Mouse (Mus musculus): ENCODE results near the gene Tnik. TPM values are rescaled to one million over a fixed set of nuclear protein-coding genes. Genes with fewer than 3 reads are reported as not detected.

Gene Tnik
- total and polyA plus RNA-seq, 2 experiments from 2014 or later, result 61.7 to 105 TPM

DNA sequence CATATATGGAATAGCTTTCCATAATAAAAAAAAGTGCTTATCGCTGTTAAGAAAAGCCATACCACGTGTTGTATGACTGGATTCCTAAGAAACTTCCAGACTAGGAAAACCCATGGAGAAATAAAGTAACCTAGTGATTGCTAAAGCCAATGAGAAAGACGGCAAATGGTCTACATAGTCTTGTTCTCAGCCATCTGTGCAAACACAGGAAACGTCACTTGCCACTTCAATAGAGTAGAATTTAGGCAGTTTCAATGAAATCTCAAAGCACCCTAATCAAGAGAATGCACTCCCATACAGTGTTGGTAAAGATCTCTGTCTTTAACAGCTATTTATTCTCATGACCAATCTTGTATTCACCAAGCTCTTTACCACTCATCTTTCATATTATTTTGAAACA lies 11.7 kb downstream of the Tnik start:
- no peak overlapping the region for H3K4me3 ChIP-seq (ENCODE audit: low read length)
- H3K36me3 ChIP-seq (ENCODE audit: insufficient read depth, low read length), result no peaks in the 10 kb centered on the region
- no peak overlapping the region for H3K4me2 ChIP-seq (ENCODE audit: low read depth, low read length)
- no peak for TF ChIP-seq CTCF (IDR thresholded peaks at IDR 0.05; ENCODE audit: low read depth)
- WGBS, result 89% methylated on average over 4 of the region's 4 CpGs
- H3K4me1 ChIP-seq (ENCODE audit: insufficient read depth, low read length), result peaks cover 2% of the 10 kb centered on the region; the same call in 1 of the 2 replicates
- no peak overlapping the region for H3K27ac ChIP-seq
- DNase-seq (ENCODE audit: low spot score) (no peak), ATAC-seq (no peak)
- H3K9me3 ChIP-seq (ENCODE audit: low read length), result no peaks in the 10 kb centered on the region
- H3K27me3 ChIP-seq (ENCODE audit: insufficient read depth, low read length), result no peaks in the 10 kb centered on the region
- H3K9ac ChIP-seq (replicated peaks; ENCODE audit: low read length), result no peak overlapping the region

DNA sequence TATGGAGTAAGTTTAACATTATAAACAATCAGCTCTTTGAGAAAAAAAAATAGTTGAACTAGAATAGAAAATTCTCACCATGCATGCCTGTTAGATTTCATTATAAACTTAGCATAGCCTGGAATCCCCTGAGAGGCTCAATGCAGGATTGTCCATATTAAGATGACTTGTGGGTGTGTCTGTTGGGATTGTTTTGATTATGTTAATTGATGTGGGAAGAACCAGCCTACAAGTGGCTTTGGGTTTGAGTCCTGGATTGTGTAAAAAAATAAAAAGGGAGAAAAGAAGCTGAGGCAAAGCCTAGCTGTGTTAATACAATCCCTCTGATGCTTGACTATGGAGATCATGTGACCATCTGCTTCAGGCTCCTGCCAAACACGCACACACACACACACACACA lies 26.7 kb downstream of the Tnik start:
- no peak for DNase-seq (ENCODE audit: low spot score)
- no peak overlapping the region for H3K4me2 ChIP-seq (ENCODE audit: low read depth, low read length)
- TF ChIP-seq CTCF (IDR thresholded peaks at IDR 0.05; ENCODE audit: low read depth), result no peak
- H3K36me3 ChIP-seq (ENCODE audit: insufficient read depth, low read length), result no peaks in the 10 kb centered on the region
- WGBS, result 54% methylated on average over 1 of the region's 1 CpGs
- no peaks in the 10 kb centered on the region for H3K4me1 ChIP-seq (ENCODE audit: insufficient read depth, low read length)
- no peak overlapping the region for H3K4me3 ChIP-seq (ENCODE audit: low read length)
- H3K9ac ChIP-seq (replicated peaks; ENCODE audit: low read length), result no peak overlapping the region
- no peak for ATAC-seq
- no peaks in the 10 kb centered on the region for H3K9me3 ChIP-seq (ENCODE audit: low read length)
- H3K27me3 ChIP-seq (ENCODE audit: insufficient read depth, low read length), result no peaks in the 10 kb centered on the region
- no peak overlapping the region for H3K27ac ChIP-seq

DNA sequence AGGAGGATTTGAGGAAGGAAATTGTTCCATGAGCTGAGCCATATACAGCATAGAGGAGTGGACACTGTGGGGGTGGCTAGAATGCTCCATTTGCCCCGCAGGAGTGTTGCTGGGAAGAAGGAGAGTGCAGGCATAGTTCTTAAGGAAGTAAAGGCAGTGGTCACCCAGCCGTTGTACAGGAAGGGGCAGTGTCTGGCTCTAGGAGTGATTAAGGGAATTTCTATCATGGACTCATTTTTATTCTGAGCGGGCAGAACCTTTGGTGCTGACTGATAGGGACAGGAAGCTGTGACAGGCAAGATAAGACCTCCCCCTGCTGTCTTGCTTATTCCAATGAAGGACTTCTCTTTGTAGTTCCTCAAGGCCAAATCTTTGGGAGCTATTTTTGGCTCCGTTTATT lies 38.4 kb downstream of the Tnik start:
- Histone ChIP-seq H3K27ac (no peak overlapping the region), H3K27me3 (ENCODE audit: insufficient read depth, low read length) (no peaks in the 10 kb centered on the region), H3K4me3 (ENCODE audit: low read length) (no peak overlapping the region), H3K9ac (replicated peaks; ENCODE audit: low read length) (no peak overlapping the region), H3K36me3 (ENCODE audit: insufficient read depth, low read length) (no peaks in the 10 kb centered on the region), H3K4me1 (ENCODE audit: insufficient read depth, low read length) (no peaks in the 10 kb centered on the region), H3K9me3 (ENCODE audit: low read length) (no peaks in the 10 kb centered on the region), H3K4me2 (ENCODE audit: low read depth, low read length) (no peak overlapping the region)
- WGBS, result 82% methylated on average over 4 of the region's 4 CpGs
- TF ChIP-seq CTCF (IDR thresholded peaks at IDR 0.05; ENCODE audit: low read depth), result no peak
- ATAC-seq (no peak), DNase-seq (ENCODE audit: low spot score) (no peak)

DNA sequence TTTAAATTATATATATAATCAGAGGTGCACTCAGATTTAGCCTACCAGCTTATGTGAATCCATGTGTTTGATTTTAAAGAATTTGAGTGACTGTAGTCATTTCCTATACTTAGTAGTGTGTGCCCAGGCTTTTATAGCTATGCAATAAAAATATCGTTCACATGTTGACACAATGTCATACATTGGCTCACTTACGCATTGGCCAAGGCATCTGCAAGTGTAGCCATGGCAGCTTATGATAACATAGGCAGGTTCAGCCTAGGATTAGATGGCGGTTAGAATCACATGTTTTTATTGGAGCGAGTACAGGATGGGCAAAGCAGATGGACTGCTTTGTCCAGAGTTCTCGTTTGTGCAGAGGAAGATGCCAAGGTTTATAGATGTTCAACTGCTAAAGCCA lies 40.9 kb downstream of the Tnik start:
- DNase-seq (ENCODE audit: low spot score), result no peak
- ATAC-seq, result no peak
- Histone ChIP-seq H3K4me3 (ENCODE audit: low read length) (no peak overlapping the region), H3K4me1 (ENCODE audit: insufficient read depth, low read length) (no peaks in the 10 kb centered on the region), H3K9me3 (ENCODE audit: low read length) (no peaks in the 10 kb centered on the region), H3K27me3 (ENCODE audit: insufficient read depth, low read length) (no peaks in the 10 kb centered on the region), H3K4me2 (ENCODE audit: low read depth, low read length) (no peak overlapping the region), H3K9ac (replicated peaks; ENCODE audit: low read length) (no peak overlapping the region), H3K27ac (no peak overlapping the region), H3K36me3 (ENCODE audit: insufficient read depth, low read length) (no peaks in the 10 kb centered on the region)
- WGBS, result 81% methylated on average over 5 of the region's 5 CpGs
- TF ChIP-seq CTCF (IDR thresholded peaks at IDR 0.05; ENCODE audit: low read depth), result no peak

DNA sequence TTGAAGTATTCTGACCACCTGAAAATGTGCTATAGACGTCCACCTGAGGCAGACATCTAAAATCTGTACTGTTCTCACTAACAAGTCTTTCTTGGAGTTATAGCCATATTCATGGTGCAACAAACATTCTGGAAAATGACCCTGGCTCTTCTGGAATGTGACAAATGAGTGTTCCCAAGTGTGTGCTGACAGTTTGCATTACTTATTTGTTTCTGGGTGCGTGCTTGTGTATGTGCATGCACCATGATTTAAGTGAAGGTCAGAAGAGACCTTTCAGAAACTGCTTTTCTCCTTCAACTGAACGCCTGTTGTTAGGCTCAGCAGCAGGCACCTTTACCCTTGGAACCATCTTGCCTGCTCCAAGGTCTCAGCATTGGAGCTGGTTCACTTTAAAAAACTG lies 43.8 kb downstream of the Tnik start:
- H3K9ac ChIP-seq (replicated peaks; ENCODE audit: low read length), result no peak overlapping the region
- H3K9me3 ChIP-seq (ENCODE audit: low read length), result no peaks in the 10 kb centered on the region
- H3K4me3 ChIP-seq (ENCODE audit: low read length), result no peak overlapping the region
- H3K4me1 ChIP-seq (ENCODE audit: insufficient read depth, low read length), result no peaks in the 10 kb centered on the region; the same call in 1 of the 2 replicates
- WGBS, result 93% methylated on average over 3 of the region's 3 CpGs
- no peak overlapping the region for H3K27ac ChIP-seq
- ATAC-seq, result no peak
- no peak for TF ChIP-seq CTCF (IDR thresholded peaks at IDR 0.05; ENCODE audit: low read depth)
- H3K27me3 ChIP-seq (ENCODE audit: insufficient read depth, low read length), result no peaks in the 10 kb centered on the region
- H3K4me2 ChIP-seq (ENCODE audit: low read depth, low read length), result no peak overlapping the region
- DNase-seq (ENCODE audit: low spot score), result no peak
- H3K36me3 ChIP-seq (ENCODE audit: insufficient read depth, low read length), result no peaks in the 10 kb centered on the region

DNA sequence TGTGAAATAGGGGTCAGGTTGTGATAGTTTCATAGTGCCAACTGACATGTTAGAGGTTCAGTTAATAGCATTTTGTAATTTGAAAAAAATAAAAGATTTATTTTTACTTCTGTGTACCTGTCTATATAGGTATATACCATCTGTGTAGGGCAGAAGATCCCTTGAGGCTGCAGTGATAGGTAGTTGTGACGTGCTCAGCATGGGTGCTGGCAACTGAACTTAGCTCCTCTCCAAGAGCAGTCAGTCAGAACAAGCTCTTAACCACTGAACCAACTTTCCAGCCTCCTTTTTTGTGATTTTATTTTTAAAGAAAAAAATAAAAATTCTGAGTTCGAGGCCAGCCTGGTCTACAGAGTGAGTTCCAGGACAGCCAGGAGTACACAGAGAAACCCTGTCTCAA lies 51.4 kb downstream of the Tnik start:
- H3K4me2 ChIP-seq (ENCODE audit: low read depth, low read length), result no peak overlapping the region

DNA sequence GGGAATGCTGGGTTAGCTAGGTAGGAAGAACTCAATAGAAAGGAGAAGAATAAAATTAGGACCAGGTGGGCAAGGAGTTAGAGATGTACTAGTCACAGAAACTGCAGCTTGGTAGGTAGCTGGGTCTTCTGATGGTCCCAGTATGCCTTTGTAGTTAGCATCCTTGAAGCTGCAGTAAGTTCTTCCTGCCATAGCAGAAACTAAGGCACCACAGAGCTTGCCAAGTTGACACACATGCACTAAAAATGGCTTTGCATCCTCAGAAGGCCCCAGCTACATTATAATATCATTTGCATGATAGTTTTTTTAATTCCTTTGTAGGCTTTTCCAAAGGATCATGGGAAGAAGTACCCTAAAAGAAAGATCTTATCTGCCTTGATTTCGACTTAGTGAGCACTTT lies 54.3 kb downstream of the Tnik start:
- 89% methylated on average over 1 of the region's 1 CpGs for WGBS
- no peak for TF ChIP-seq CTCF (IDR thresholded peaks at IDR 0.05; ENCODE audit: low read depth)

More for the DNA sequence above, 51.4 kb downstream of the Tnik start:
- H3K9me3 ChIP-seq (ENCODE audit: low read length), result no peaks in the 10 kb centered on the region
- H3K4me1 ChIP-seq (ENCODE audit: insufficient read depth, low read length), result no peaks in the 10 kb centered on the region; the same call in 1 of the 2 replicates
- no peak overlapping the region for H3K9ac ChIP-seq (replicated peaks; ENCODE audit: low read length)
- no peaks in the 10 kb centered on the region for H3K27me3 ChIP-seq (ENCODE audit: insufficient read depth, low read length)
- TF ChIP-seq CTCF (IDR thresholded peaks at IDR 0.05; ENCODE audit: low read depth), result no peak
- ATAC-seq (no peak), DNase-seq (ENCODE audit: low spot score) (no peak)
- 86% methylated on average over 2 of the region's 2 CpGs for WGBS
- no peaks in the 10 kb centered on the region for H3K36me3 ChIP-seq (ENCODE audit: insufficient read depth, low read length)
- no peak overlapping the region for H3K4me3 ChIP-seq (ENCODE audit: low read length)
- no peak overlapping the region for H3K27ac ChIP-seq

More for the DNA sequence above, 54.3 kb downstream of the Tnik start:
- Histone ChIP-seq H3K4me3 (ENCODE audit: low read length) (no peak overlapping the region), H3K27me3 (ENCODE audit: insufficient read depth, low read length) (no peaks in the 10 kb centered on the region), H3K36me3 (ENCODE audit: insufficient read depth, low read length) (no peaks in the 10 kb centered on the region), H3K9ac (replicated peaks; ENCODE audit: low read length) (no peak overlapping the region), H3K9me3 (ENCODE audit: low read length) (no peaks in the 10 kb centered on the region), H3K4me1 (ENCODE audit: insufficient read depth, low read length) (no peaks in the 10 kb centered on the region; the same call in 1 of the 2 replicates), H3K4me2 (ENCODE audit: low read depth, low read length) (no peak overlapping the region), H3K27ac (no peak overlapping the region)
- no peak for DNase-seq (ENCODE audit: low spot score)
- no peak for ATAC-seq
